Mouse (Mus musculus): ENCODE results near the gene Rph3al.

Rph3al gene

DNA sequence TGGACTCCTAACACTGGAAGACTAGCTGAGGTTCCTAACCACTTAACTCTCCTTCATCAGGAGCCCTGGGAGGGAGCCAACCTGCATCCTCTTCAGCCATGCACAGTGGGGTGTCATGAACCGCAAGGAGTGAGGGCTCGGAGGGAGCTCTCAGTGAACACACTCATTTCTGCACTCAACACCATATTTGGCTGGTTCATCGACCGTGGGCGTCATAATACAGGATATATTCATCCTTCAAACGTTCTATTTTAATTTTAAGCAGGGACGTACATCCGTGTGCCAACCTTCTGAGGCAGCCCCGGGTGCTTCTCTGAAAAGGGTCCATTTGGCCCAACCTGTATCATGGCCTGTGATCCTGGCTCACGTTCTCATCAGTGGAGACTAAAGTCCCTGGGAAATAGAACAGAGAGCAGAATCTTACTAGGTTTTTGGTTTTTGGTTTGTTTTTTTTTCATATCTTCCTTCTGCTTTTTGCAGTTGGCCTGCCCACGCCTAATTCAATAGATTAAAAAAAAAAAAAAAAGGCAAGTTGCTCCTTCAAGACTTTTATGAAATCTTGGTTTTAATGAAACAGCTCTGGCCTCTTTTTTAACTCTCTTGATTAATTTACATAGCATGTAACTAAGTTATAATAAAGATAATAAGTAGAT is 102.5 kb downstream of the Rph3al start:
- in situ Hi-C loops (cut with MboI; ENCODE audit: low sequenced_read_pairs), result no loop called here

- in situ Hi-C loops (cut with MboI; ENCODE audit: low sequenced_read_pairs), result no loop called here
These were observed 105.1 kb downstream of the Rph3al start for GRCm38 (mm10) chr11:75833081-75833480.

- in situ Hi-C loops (cut with MboI; ENCODE audit: low sequenced_read_pairs), result no loop called here
These were observed 107.8 kb downstream of the Rph3al start for GRCm38 (mm10) chr11:75830386-75830785.

- in situ Hi-C loops (cut with MboI; ENCODE audit: low sequenced_read_pairs), result no loop called here
These were observed 110.8 kb downstream of the Rph3al start for GRCm38 (mm10) chr11:75827414-75827813.

DNA sequence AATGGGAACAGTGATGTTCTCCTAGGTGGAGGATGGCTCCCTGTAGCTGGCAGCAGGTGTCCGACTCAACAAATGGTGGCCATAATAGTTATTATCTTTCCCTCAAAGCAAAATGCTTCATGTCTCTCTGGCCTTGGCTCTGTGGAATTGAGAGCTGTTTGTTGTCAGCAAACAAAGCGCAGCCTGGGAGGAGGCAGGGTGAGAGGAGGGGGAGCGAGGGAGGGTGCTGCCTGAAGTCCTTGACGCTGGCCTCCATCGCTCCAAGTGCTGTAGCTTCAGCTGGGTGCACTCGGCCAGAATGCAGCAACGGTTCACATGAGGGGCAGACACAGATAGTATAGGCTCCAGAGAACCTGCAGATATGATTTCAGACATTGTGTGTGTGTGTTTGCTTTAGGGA is 114.7 kb downstream of the Rph3al start:
- in situ Hi-C loops (cut with MboI; ENCODE audit: low sequenced_read_pairs), result no loop called here

GRCm38 (mm10) chr11:75813085-75813484 is 125.1 kb downstream of the Rph3al start:
- in situ Hi-C loops (cut with MboI; ENCODE audit: low sequenced_read_pairs), result no loop called here

- in situ Hi-C loops (cut with MboI; ENCODE audit: low sequenced_read_pairs), result no loop called here
These were observed 126.3 kb downstream of the Rph3al start for GRCm38 (mm10) chr11:75811900-75812299.

GRCm38 (mm10) chr11:75810526-75810925 is 127.7 kb downstream of the Rph3al start:
- in situ Hi-C loops (cut with MboI; ENCODE audit: low sequenced_read_pairs), result no loop called here

- in situ Hi-C loops (cut with MboI; ENCODE audit: low sequenced_read_pairs), result no loop called here
These were observed 130.7 kb downstream of the Rph3al start for GRCm38 (mm10) chr11:75807486-75807885.

DNA sequence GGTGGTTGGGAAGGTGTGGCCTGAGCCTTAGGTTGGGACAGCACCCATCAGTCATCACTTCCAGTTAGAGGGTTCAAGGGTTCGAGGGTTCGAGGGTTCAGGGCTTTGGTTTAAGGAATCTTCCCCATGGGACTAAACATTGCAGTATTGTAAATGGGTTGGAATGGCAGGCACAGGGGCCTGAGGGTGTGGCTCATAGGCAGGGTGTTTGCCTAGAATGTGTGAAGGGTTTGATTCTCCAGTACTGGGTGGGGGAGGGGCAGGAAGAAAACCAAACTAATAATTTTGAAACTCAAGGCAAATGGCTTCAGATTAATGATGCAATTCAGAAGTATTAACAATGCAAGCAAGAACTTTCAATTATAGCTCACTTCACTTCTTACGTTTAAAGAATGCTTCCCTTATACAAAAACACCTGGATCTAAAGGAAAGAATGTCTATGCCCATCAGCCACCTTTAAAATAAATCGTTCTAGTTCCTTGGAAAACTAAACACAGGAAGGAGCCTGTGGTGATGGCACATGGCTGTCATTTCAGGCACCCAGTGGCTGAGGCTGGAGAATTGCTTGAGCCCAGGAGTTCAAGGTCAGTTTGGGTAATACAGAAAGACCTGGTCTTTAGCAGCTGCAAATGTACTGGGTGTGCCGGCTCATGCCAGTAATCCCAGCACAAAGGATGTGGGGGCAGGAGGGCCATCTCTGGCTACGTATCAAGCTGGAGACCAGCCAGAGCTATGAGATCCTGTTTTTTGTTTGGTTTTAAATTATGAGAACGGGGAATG is 136.3 kb downstream of the Rph3al start:
- in situ Hi-C loops (cut with MboI; ENCODE audit: low sequenced_read_pairs), result no loop called here

DNA sequence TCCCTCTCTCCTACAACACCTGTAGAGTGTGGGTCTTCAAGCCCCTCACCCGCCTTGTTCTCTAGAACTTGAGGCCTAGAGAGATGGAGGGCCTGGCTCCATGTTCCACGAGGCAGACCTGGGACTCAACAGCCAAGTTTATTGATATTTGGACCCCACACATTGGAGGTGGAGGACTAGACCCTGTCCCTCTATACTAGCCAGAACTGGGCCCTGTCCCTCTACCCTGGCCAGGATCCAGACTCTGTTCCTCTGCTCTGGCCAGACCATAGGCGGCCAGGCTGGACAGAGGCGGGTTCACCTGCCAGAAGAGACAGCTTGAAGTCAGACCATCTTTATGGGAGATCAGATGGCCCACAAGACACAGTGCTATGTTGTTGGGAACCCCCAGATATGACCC is 136.9 kb downstream of the Rph3al start:
- in situ Hi-C loops (cut with MboI; ENCODE audit: low sequenced_read_pairs), result no loop called here

GRCm38 (mm10) chr11:75796536-75797246 is 141.5 kb downstream of the Rph3al start:
- in situ Hi-C loops (cut with MboI; ENCODE audit: low sequenced_read_pairs), result no loop called here

GRCm38 (mm10) chr11:75796029-75796445 is 142.2 kb downstream of the Rph3al start, which contains the start of gene Doc2b:
Doc2b (minus strand) TSS chr11:75796049.
- in situ Hi-C loops (cut with MboI; ENCODE audit: low sequenced_read_pairs), result no loop called here

GRCm38 (mm10) chr11:75795321-75795636 is 142.9 kb downstream of the Rph3al start:
- in situ Hi-C loops (cut with MboI; ENCODE audit: low sequenced_read_pairs), result no loop called here

DNA sequence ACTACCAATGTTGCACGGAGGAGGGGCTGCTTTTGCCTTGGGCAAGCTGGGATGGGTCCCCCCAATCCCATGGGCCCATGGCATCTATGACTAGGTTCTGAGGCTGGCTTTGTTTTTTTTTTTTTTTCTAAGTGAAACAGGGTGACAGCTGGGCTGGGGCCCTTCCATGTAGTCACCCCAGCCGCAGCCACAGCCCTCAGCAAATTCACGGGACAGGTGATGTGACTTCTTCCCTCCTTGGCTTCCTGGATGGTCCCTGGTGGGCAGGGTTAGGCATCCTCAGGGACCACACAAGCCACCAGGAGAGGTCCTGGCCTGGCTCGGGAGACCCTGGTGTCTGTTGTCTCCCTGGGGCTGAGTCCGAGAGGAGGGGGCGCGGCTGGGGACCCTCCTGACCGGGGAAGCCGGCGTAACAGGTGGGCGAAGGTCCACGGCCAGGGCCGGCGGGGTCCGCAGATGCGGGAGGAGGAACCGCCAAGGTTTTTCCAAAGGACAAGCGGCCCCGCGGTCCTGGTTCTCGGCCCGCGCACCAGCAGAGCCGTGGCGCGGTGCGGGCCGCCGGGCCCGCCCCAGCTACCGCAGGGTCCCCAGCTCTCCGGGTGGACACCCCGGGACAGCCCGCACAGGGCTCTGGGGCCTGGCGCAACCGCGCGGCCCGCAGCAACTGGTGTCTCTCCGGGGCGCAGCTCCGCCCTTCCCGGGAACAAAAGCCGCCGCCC is 143.5 kb downstream of the Rph3al start:
- in situ Hi-C loops (cut with MboI; ENCODE audit: low sequenced_read_pairs), result no loop called here

DNA sequence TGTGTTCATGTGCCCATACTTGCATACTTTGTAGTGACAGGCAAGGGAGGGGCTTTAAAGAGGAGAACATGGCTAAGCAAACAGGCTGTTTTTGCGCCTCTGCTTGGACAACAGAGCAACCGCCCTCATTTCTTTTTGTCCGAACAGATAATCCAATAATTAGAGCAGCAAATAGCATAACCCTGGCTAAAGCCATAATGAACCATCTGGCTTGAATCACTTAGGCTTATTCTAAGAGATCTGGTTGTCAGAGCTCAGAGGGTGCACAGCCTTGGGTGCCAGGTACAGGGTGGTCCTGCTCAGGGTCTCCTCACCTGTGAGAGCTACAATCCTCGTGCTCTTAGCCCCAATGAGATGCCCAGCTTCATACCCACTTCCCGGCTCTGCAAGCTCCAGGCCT is 144.9 kb downstream of the Rph3al start:
- in situ Hi-C loops (cut with MboI; ENCODE audit: low sequenced_read_pairs), result no loop called here

DNA sequence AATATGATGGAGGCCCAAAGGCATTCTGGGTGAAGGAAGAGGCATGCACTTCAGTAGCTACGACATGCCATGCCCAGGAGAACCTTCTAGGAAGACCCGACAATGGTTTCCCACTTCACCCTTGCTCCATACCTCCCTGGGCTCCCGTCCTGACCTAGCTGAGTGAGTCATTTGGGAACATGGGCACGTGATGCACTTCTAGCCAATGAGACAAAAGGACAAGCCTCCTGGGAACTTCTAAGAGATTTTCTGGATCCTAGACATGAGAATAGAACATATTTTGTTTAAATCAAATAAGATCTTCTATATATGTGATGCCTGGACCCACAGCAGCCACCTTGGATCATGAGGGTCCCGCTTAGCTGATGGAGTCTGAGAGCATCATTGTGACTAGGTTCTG is 145.7 kb downstream of the Rph3al start:
- in situ Hi-C loops (cut with MboI; ENCODE audit: low sequenced_read_pairs), result no loop called here

GRCm38 (mm10) chr11:75785897-75786296 is 152.3 kb downstream of the Rph3al start:
- in situ Hi-C loops (cut with MboI; ENCODE audit: low sequenced_read_pairs), result loop anchor here (10.0 kb wide), 1 partner anchor 179 kb away; no protein-coding TSS in a partner anchor

GRCm38 (mm10) chr11:75783799-75784198 is 154.4 kb downstream of the Rph3al start:
- in situ Hi-C loops (cut with MboI; ENCODE audit: low sequenced_read_pairs), result loop anchor here (10.0 kb wide), 1 partner anchor 181 kb away; no protein-coding TSS in a partner anchor

DNA sequence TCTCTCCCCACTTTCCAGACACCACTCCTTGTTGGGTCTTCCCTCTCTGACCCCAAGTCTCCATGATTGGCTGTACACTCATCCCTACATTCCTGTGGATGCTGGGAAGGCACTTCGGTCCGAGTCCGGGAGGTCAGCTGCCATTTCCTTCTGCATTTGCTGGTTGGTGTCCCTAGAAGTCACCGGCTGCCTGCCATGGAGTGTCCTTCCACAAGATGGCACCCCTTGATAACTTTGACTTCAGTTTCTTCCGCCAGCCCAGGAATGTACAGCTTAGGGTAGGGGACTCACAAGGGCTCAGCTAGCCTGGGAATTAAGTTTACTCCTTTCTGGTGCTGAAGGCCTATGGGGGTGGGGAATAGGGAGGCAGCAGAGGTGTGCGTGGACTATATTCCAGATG is 156.3 kb downstream of the Rph3al start:
- in situ Hi-C loops (cut with MboI; ENCODE audit: low sequenced_read_pairs), result loop anchor here (10.0 kb wide), 1 partner anchor 183 kb away; no protein-coding TSS in a partner anchor
